Mouse (Mus musculus): Measurements from ENCODE around the gene Nhsl2. TPM values are rescaled to one million over a fixed set of nuclear protein-coding genes. Genes with fewer than 3 reads are reported as not detected.
A peak's percentile ranks its signal among the peaks of the same experiment; 100 is the strongest.

The Nhsl2 gene
- polyA plus RNA-seq, 1 experiment, result 0.49 TPM

- TF ChIP-seq CTCF (IDR thresholded peaks at IDR 0.05; ENCODE audit: control insufficient read depth, insufficient read depth, insufficient replicate concordance, low read depth, low read length) (no peak), POLR2A (IDR thresholded peaks at IDR 0.05; ENCODE audit: control insufficient read depth, low read depth, low read length) (no peak)
- Histone ChIP-seq H3K27ac (ENCODE audit: control insufficient read depth, insufficient read depth, low read depth, low read length) (no peak overlapping the region), H3K4me3 (ENCODE audit: control insufficient read depth, low read depth, low read length) (no peak overlapping the region), H3K36me3 (ENCODE audit: control insufficient read depth, insufficient read depth, low read length) (no peaks in the 10 kb centered on the region), H3K4me1 (ENCODE audit: control insufficient read depth, insufficient read depth, low read length) (no peaks in the 10 kb centered on the region), H3K27me3 (ENCODE audit: control insufficient read depth, insufficient read depth, low read length) (no peaks in the 10 kb centered on the region)
Measured at GRCm38 (mm10) chrX:102024976-102025375, 175.8 kb downstream of the Nhsl2 start.

GRCm38 (mm10) chrX:102031851-102032250 is 182.7 kb downstream of the Nhsl2 start:
- Histone ChIP-seq H3K36me3 (ENCODE audit: control insufficient read depth, insufficient read depth, low read length) (no peaks in the 10 kb centered on the region), H3K27me3 (ENCODE audit: control insufficient read depth, insufficient read depth, low read length) (no peaks in the 10 kb centered on the region), H3K27ac (ENCODE audit: control insufficient read depth, insufficient read depth, low read depth, low read length) (no peak overlapping the region), H3K4me3 (ENCODE audit: control insufficient read depth, low read depth, low read length) (no peak overlapping the region), H3K4me1 (ENCODE audit: control insufficient read depth, insufficient read depth, low read length) (no peaks in the 10 kb centered on the region; the same call in 1 of the 2 replicates)
- TF ChIP-seq POLR2A (IDR thresholded peaks at IDR 0.05; ENCODE audit: control insufficient read depth, low read depth, low read length) (no peak), CTCF (IDR thresholded peaks at IDR 0.05; ENCODE audit: control insufficient read depth, insufficient read depth, insufficient replicate concordance, low read depth, low read length) (no peak)

- Histone ChIP-seq H3K36me3 (ENCODE audit: control insufficient read depth, insufficient read depth, low read length) (no peaks in the 10 kb centered on the region), H3K27ac (ENCODE audit: control insufficient read depth, insufficient read depth, low read depth, low read length) (no peak overlapping the region), H3K27me3 (ENCODE audit: control insufficient read depth, insufficient read depth, low read length) (no peaks in the 10 kb centered on the region), H3K4me3 (ENCODE audit: control insufficient read depth, low read depth, low read length) (no peak overlapping the region), H3K4me1 (ENCODE audit: control insufficient read depth, insufficient read depth, low read length) (no peaks in the 10 kb centered on the region; the same call in 1 of the 2 replicates)
- no peak for TF ChIP-seq POLR2A (IDR thresholded peaks at IDR 0.05; ENCODE audit: control insufficient read depth, low read depth, low read length)
- no peak for TF ChIP-seq CTCF (IDR thresholded peaks at IDR 0.05; ENCODE audit: control insufficient read depth, insufficient read depth, insufficient replicate concordance, low read depth, low read length)
Measured at GRCm38 (mm10) chrX:102032431-102032830, 183.2 kb downstream of the Nhsl2 start.

DNA sequence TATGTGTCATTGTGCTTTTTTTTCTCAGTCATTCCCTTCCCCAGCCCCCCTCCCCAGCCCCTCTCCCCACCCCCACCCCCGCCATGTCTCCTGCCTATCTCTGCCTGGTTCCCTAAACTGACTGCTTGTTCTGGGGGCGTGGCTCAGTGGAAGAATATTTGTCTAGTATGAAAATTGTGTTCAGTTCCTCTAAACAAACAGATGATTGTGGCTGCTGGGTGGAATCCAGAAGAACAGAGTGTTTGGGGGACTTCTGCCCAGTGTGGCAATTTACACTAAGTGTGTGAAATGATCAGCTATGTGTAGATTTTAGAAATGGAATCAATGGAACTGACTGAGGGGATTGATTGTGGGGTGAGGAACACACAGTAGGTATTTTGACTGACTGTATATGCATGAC is 184.4 kb downstream of the Nhsl2 start:
- no peak overlapping the region for H3K27ac ChIP-seq (ENCODE audit: control insufficient read depth, insufficient read depth, low read depth, low read length)
- H3K4me3 ChIP-seq (ENCODE audit: control insufficient read depth, low read depth, low read length), result no peak overlapping the region
- no peaks in the 10 kb centered on the region; the same call in 1 of the 2 replicates for H3K4me1 ChIP-seq (ENCODE audit: control insufficient read depth, insufficient read depth, low read length)
- H3K36me3 ChIP-seq (ENCODE audit: control insufficient read depth, insufficient read depth, low read length), result no peaks in the 10 kb centered on the region
- no peak for TF ChIP-seq POLR2A (IDR thresholded peaks at IDR 0.05; ENCODE audit: control insufficient read depth, low read depth, low read length)
- no peak for TF ChIP-seq CTCF (IDR thresholded peaks at IDR 0.05; ENCODE audit: control insufficient read depth, insufficient read depth, insufficient replicate concordance, low read depth, low read length)
- no peaks in the 10 kb centered on the region for H3K27me3 ChIP-seq (ENCODE audit: control insufficient read depth, insufficient read depth, low read length)

DNA sequence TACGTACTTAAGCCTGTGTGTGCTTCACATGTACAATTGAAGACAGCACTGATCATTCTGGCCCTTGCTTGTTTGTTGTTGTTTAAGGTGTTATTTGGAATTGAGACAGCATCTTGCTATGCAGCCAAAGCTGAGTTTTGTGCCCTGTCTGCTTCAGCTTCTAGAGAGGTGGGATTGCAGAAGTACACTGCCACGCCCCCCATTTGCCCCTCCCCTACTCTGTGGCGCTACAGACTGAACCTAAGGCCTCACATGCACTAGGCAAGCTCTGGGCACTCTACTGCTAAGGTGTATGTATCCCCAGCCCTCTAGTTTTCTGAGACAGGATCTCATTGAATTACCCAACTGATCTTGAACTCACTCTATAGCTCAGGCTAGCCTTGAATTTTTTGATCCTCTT is 186.5 kb downstream of the Nhsl2 start:
- Histone ChIP-seq H3K4me1 (ENCODE audit: control insufficient read depth, insufficient read depth, low read length) (no peaks in the 10 kb centered on the region; the same call in 1 of the 2 replicates), H3K27ac (ENCODE audit: control insufficient read depth, insufficient read depth, low read depth, low read length) (no peak overlapping the region), H3K27me3 (ENCODE audit: control insufficient read depth, insufficient read depth, low read length) (no peaks in the 10 kb centered on the region), H3K36me3 (ENCODE audit: control insufficient read depth, insufficient read depth, low read length) (no peaks in the 10 kb centered on the region), H3K4me3 (ENCODE audit: control insufficient read depth, low read depth, low read length) (no peak overlapping the region)
- TF ChIP-seq CTCF (IDR thresholded peaks at IDR 0.05; ENCODE audit: control insufficient read depth, insufficient read depth, insufficient replicate concordance, low read depth, low read length) (no peak), POLR2A (IDR thresholded peaks at IDR 0.05; ENCODE audit: control insufficient read depth, low read depth, low read length) (no peak)

DNA sequence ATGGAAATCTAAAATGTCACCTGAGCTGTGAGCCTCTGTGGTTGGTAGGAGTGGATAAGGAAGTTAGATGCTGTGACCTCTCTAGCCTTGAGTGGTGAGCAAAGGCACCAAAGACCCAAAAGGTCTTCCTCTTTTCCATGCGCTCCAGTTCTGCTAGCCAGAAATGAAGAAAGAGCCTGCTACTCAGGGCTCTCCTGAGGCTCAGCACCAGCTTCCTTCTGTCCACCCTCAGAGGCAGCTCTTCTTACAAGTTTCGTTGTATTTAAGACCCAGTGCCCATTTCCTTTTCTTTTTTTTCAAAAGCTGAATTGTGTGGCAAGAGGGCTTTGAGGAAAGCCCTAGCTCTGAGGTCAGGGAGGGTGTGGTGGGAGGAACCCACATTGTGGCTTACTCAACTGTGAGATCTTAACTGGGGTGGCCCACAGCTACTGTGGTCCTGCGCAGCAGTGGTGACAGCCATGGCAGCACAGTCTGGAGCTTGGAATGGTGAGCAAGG is 187.7 kb downstream of the Nhsl2 start:
- Histone ChIP-seq H3K27ac (ENCODE audit: control insufficient read depth, insufficient read depth, low read depth, low read length) (0 out of 2 replicates have a peak overlapping the region, but pooled peaks have one; percentile 42), H3K4me3 (ENCODE audit: control insufficient read depth, low read depth, low read length) (no peak overlapping the region), H3K27me3 (ENCODE audit: control insufficient read depth, insufficient read depth, low read length) (no peaks in the 10 kb centered on the region), H3K36me3 (ENCODE audit: control insufficient read depth, insufficient read depth, low read length) (no peaks in the 10 kb centered on the region), H3K4me1 (ENCODE audit: control insufficient read depth, insufficient read depth, low read length) (no peaks in the 10 kb centered on the region; the same call in 1 of the 2 replicates)
- TF ChIP-seq POLR2A (IDR thresholded peaks at IDR 0.05; ENCODE audit: control insufficient read depth, low read depth, low read length) (no peak), CTCF (IDR thresholded peaks at IDR 0.05; ENCODE audit: control insufficient read depth, insufficient read depth, insufficient replicate concordance, low read depth, low read length) (no peak)

GRCm38 (mm10) chrX:102037506-102037905 is 188.3 kb downstream of the Nhsl2 start:
- H3K27me3 ChIP-seq (ENCODE audit: control insufficient read depth, insufficient read depth, low read length), result no peaks in the 10 kb centered on the region
- no peaks in the 10 kb centered on the region for H3K36me3 ChIP-seq (ENCODE audit: control insufficient read depth, insufficient read depth, low read length)
- H3K27ac ChIP-seq (ENCODE audit: control insufficient read depth, insufficient read depth, low read depth, low read length), result 0 out of 2 replicates have a peak overlapping the region, but pooled peaks have one; percentile 42
- H3K4me1 ChIP-seq (ENCODE audit: control insufficient read depth, insufficient read depth, low read length), result no peaks in the 10 kb centered on the region
- TF ChIP-seq CTCF (IDR thresholded peaks at IDR 0.05; ENCODE audit: control insufficient read depth, insufficient read depth, insufficient replicate concordance, low read depth, low read length) (no peak), POLR2A (IDR thresholded peaks at IDR 0.05; ENCODE audit: control insufficient read depth, low read depth, low read length) (no peak)
- H3K4me3 ChIP-seq (ENCODE audit: control insufficient read depth, low read depth, low read length), result no peak overlapping the region
